Mouse (Mus musculus) brain, adult 2 months (tissue): ENCODE measurements around the gene Cycs.

ENCODE experiments used
- DNase-seq: peaks from one replicate; pipeline ENCODE4 v3.0.0; 2011; ENCODE audit warnings: low read depth, low spot score

Gene Cycs

DNA sequence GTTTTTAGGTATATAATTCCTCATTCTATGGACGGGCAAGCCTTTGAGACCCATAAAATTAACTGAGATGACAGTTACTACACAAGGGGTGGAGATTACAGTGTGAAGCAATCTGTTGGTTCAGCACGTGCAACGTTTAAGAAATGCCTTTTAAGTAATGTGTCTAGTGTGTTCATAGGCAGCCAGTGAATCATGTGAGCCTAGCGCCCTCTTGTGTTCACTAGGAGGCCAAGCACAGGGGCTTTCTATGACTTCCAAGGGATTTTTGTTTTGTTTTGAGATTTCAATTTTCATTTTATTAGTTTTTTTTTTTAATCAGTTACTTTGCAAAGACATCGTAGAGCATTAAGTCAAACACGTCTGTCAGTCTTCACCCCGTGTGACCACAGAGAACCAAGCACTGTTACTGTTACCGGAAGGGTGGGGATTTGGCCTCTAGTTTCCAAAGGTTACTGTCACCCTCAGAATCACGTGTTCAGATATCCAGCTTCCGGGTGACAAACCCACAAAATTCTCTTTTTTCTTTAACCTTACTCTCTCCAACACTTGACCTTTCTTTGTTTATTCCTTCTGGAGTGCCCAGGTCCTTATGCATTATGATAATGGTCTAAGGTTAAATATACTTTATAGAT, 20.8 kb downstream of the Cycs start:
- DNase-seq: peak; percentile 80

DNA sequence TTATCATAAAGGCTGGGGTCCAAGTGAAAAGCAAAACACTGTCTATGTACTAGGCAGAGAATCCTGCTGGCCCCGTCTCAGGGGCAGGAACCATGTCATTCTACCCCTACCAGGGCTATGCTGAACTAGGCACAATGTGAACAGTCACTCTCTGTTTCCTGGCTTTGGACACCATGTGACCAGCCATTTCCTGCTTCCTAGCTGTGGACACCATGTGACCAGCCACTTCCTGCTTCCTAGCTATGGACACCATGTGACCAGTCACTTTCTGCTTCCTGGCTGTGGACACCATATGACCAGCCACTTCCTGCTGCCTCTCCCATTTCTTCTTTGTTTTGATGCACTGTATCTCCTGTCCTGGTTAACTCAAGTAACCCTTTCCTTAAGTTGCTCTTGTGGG, 23.8 kb downstream of the Cycs start:
- DNase-seq: no peak

DNA sequence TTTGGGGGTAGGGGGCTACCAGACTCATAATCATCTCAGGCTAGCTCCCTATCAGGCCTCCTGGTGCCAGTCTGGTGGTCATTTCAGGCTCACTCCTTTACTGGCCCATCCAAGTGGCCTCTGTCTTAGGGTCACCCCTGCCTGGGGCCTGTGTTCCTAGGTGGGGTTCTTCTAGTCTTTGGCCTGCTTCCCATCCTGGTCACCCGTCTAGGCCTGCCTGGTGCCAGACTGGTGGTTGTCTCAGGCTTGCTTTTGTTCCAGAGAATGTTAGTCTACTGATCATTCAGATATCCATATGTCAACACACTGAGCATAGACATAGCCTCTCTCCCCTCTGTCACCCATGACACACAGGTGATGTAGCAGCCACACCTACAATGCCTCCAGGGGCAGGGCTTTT, 26.7 kb downstream of the Cycs start:
- no peak for DNase-seq

DNA sequence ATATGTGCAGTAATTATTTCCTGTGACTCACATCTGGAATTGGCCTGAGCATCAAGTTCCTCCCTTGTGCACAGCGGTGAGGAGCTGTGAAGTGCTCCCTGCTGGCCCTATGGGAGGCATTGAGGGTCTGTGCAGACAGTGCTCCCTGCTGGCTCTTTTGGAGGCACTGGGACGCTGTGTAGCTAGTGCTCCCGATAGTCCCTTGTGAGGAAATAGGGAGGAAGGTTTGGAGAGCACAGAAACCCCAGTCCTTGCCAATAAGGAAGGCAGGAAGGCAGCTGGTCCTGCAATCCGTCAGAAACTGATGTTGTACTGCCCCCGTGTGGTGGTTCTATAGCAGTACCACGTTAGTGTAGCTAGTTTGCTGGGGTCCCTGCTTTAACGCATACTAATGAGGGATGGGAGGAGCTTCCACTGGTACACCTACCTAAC, 29.9 kb downstream of the Cycs start:
- peak; percentile 92 for DNase-seq

GRCm38 (mm10) chr6:50535346-50535745, 31.0 kb downstream of the Cycs start:
- no peak for DNase-seq

GRCm38 (mm10) chr6:50531920-50532319, 34.4 kb downstream of the Cycs start:
- no peak for DNase-seq

- DNase-seq: no peak
Observed at GRCm38 (mm10) chr6:50531003-50531402, 35.3 kb downstream of the Cycs start.

- no peak for DNase-seq
Observed at GRCm38 (mm10) chr6:50529194-50529593, 37.1 kb downstream of the Cycs start.

- peak; percentile 51 for DNase-seq
Observed at GRCm38 (mm10) chr6:50527416-50527815, 38.9 kb downstream of the Cycs start.

- DNase-seq: peak; percentile 90
Observed at GRCm38 (mm10) chr6:50526597-50527024, 39.7 kb downstream of the Cycs start.

GRCm38 (mm10) chr6:50525846-50526245, 40.5 kb downstream of the Cycs start:
- DNase-seq: no peak

DNA sequence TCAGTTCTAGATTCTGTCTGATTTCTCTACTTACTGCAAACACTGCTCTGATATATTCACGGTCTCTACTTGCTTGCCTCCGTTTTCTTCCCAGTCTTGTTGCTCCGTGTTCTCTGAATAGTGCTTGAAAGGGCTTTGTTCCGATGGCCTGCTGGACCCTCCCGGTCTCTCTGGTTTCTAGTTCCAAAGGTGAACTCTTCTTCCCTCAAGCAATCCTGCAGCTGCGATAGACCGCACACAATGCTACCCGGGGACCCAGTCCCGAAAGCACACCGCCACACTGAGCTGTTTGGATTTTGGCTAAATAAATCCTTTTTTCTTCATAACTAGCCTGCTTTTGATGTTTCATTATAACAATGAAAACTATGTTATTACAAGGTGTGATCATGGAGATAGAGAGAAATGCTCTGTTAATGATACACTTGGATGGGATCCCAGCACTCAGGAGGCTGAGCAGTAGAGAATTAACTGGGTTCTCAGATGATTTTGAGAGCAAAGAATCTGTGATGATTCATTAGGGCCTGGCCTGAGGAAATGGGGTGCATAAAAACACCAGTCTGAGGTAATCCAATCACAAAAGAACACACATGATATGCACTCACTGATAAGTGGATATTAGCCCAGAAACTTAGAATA, 42.0 kb downstream of the Cycs start:
- DNase-seq: no peak

DNA sequence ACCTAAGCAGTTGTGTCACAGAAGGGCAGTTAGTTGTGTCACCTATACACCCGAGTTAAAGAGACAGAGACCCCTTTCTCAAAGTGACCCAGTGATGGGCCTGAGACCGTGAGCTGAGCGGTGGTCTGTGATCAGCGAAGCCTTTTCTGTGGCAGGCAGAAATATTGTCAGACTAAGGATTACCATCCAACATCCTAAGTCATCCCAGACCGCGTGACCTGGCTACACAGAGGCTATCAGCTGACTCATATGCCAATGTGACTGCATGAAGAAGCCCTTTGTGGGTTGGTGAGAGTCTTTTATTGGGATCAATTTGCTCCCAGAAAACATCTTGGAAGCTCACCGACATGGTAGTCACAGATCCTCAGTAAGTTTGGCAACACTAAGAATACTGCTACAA, 43.6 kb downstream of the Cycs start:
- no peak for DNase-seq

- no peak for DNase-seq
Observed at GRCm38 (mm10) chr6:50521532-50522135, 44.7 kb downstream of the Cycs start.

DNA sequence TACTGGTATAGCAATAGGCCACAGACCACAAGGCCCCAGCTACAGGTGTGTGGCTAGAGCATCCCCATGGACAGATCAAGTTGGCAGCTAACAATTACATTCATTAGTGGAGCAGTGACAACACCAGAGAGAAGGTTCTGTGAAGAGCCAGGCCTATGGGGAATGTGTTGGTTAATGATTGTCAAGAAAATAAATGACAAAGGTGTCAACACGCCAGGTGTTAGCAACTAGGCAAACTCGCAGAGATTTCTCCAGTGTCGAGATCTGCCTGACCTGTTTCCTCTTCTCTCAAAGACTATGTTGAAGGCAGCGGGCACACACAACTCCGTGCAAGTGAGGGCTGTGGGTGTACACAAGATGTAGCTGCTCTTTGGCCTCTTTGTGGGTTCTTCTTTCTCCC, 46.2 kb downstream of the Cycs start:
- DNase-seq: no peak

DNA sequence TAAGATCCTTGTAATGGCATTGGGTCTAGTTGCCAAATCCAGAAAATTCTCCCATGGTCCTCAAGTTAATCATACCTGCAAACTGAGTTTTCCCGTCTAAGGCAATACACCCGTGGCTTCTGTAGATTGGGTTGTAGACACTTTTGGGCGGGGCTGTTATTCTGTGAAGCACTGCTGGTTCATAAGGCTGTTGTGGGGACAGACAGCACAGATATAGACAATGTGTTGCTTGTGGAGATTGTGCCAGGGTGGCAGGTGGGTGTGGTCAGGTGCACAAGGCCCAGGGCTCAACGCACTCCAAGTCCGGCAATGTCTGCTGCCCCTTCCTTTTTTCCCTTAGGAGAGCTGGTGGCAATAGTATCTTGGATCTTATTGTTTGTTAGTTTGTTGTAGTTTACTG, 48.0 kb downstream of the Cycs start:
- no peak for DNase-seq
